Mouse (Mus musculus) kidney, adult 18-20 months (tissue): ENCODE results near the gene Golga7b.
A peak's percentile ranks its signal among the peaks of the same experiment; 100 is the strongest.

ENCODE experiments used
- DNase-seq: peaks from one replicate; pipeline ENCODE4 v3.0.0; 2021

Gene Golga7b

GRCm38 (mm10) chr19:42306202-42306601, 58.8 kb downstream of the Golga7b start:
- no peak for DNase-seq

GRCm38 (mm10) chr19:42307019-42307418, 59.6 kb downstream of the Golga7b start:
- no peak for DNase-seq

GRCm38 (mm10) chr19:42308931-42309330, 61.6 kb downstream of the Golga7b start:
- no peak for DNase-seq

- DNase-seq: no peak
These were observed 64.0 kb downstream of the Golga7b start for GRCm38 (mm10) chr19:42311332-42311731.

GRCm38 (mm10) chr19:42312191-42312590, 64.8 kb downstream of the Golga7b start:
- DNase-seq: no peak

- no peak for DNase-seq
These were observed 67.8 kb downstream of the Golga7b start for GRCm38 (mm10) chr19:42315070-42315679.

GRCm38 (mm10) chr19:42315914-42316313, 68.5 kb downstream of the Golga7b start:
- peak; percentile 80 for DNase-seq

- DNase-seq: no peak
These were observed 69.2 kb downstream of the Golga7b start for GRCm38 (mm10) chr19:42316525-42316924.

- DNase-seq: no peak
These were observed 69.6 kb downstream of the Golga7b start for GRCm38 (mm10) chr19:42316998-42317397.

GRCm38 (mm10) chr19:42317648-42318425, 70.5 kb downstream of the Golga7b start:
- DNase-seq: no peak
